11 mouse cellular contexts compared by ENCODE assay signal in genomic region chr7:126758539-126758938, GRCm38 (mm10). TPM values are rescaled to one million over a fixed set of nuclear protein-coding genes. Genes with fewer than 3 reads are reported as not detected.
DNase-seq lines count a peak whose midpoint lies in the region; ATAC-seq and TF ChIP-seq lines count a peak whose summit lies in the region.
"Had no signal": no experiment of that assay in that cellular context is flagged by ENCODE, and none has a peak within 500 bp of the region (broad histone marks: within the 10 kb centered on the region; RNA-seq: fewer than 3 reads in every experiment).

No protein-coding gene starts in this region.

- H3K4me2 ChIP-seq in forebrain, embryonic 14.5 days (ENCODE audit: low read length), result no peak overlapping the region
- no peak overlapping the region for H3K4me2 ChIP-seq in neural tube, embryonic 13.5 days
- no peak overlapping the region for H3K4me2 ChIP-seq in limb, embryonic 12.5 days

- H3K36me3 ChIP-seq in forebrain, embryonic 10.5 days (replicated peaks), result peaks cover 28% of the 10 kb centered on the region
- peaks cover 16% of the 10 kb centered on the region; the same call in 1 of the 2 replicates for H3K36me3 ChIP-seq in forebrain, embryonic 14.5 days (ENCODE audit: control insufficient read depth, insufficient read depth, low read length)
- peaks cover 7% of the 10 kb centered on the region; the same call in 1 of the 2 replicates for H3K36me3 ChIP-seq in neural tube, embryonic 13.5 days
- H3K36me3 ChIP-seq in limb, embryonic 12.5 days, result peaks cover 19% of the 10 kb centered on the region

- H3K4me1 ChIP-seq in forebrain, embryonic 10.5 days, result peaks cover 53% of the 10 kb centered on the region
- H3K4me1 ChIP-seq in forebrain, embryonic 14.5 days (ENCODE audit: control insufficient read depth, insufficient read depth, low read length), result peaks cover 14% of the 10 kb centered on the region
- H3K4me1 ChIP-seq in neural tube, embryonic 13.5 days (replicated peaks), result peaks cover 48% of the 10 kb centered on the region
- peaks cover 18% of the 10 kb centered on the region for H3K4me1 ChIP-seq in limb, embryonic 12.5 days (replicated peaks)

- H3K9ac ChIP-seq in forebrain, embryonic 14.5 days (ENCODE audit: low read length), result no peak overlapping the region
- no peak overlapping the region for H3K9ac ChIP-seq in neural tube, embryonic 13.5 days
- H3K9ac ChIP-seq in limb, embryonic 12.5 days (replicated peaks), result no peak overlapping the region

- no peaks in the 10 kb centered on the region for H3K27me3 ChIP-seq in forebrain, embryonic 10.5 days (ENCODE audit: poor library complexity, severe bottlenecking)
- no peaks in the 10 kb centered on the region for H3K27me3 ChIP-seq in forebrain, embryonic 14.5 days (replicated peaks; ENCODE audit: control insufficient read depth, insufficient read depth, low read length)
- no peaks in the 10 kb centered on the region for H3K27me3 ChIP-seq in neural tube, embryonic 13.5 days
- no peaks in the 10 kb centered on the region for H3K27me3 ChIP-seq in limb, embryonic 12.5 days
- H3K27me3 ChIP-seq: heart, embryonic 15.5 days; limb, embryonic 13.5 days had no signal

- DNase-seq in forebrain, embryonic 10.5 days (ENCODE audit: extremely low spot score, low spot score), result no peak
- DNase-seq in forebrain, embryonic 14.5 days (ENCODE audit: low spot score), result no peak
- DNase-seq in left cerebral cortex, adult 2 months (ENCODE audit: extremely low spot score in 1 of 2, low spot score in 2 of 2), result no peak
- DNase-seq in left cerebral cortex, adult 11 months (ENCODE audit: low spot score), result no peak
- no peak for DNase-seq in neural tube, embryonic 10.5 days (ENCODE audit: extremely low spot score, low spot score)
- no peak for DNase-seq in adrenal gland, postnatal 14 days

- H3K9me3 ChIP-seq in forebrain, embryonic 10.5 days, result no peaks in the 10 kb centered on the region
- no peaks in the 10 kb centered on the region for H3K9me3 ChIP-seq in forebrain, embryonic 14.5 days (replicated peaks; ENCODE audit: control insufficient read depth, low read length)
- H3K9me3 ChIP-seq in neural tube, embryonic 13.5 days, result no peaks in the 10 kb centered on the region
- H3K9me3 ChIP-seq in limb, embryonic 12.5 days, result no peaks in the 10 kb centered on the region
- H3K9me3 ChIP-seq: heart, embryonic 15.5 days; limb, embryonic 13.5 days had no signal

- intact Hi-C loops in left cerebral cortex, adult 2 months (cut with DNase I), result no loop called here

- no peak for TF ChIP-seq CTCF in left cerebral cortex, adult 2 months (IDR thresholded peaks at IDR 0.05)

- no peak overlapping the region for H3K4me3 ChIP-seq in forebrain, embryonic 10.5 days
- no peak overlapping the region for H3K4me3 ChIP-seq in forebrain, embryonic 14.5 days (ENCODE audit: low read depth, low read length)
- H3K4me3 ChIP-seq in left cerebral cortex, adult 2 months, result no peak overlapping the region
- no peak overlapping the region for H3K4me3 ChIP-seq in neural tube, embryonic 13.5 days
- no peak overlapping the region for H3K4me3 ChIP-seq in limb, embryonic 12.5 days (replicated peaks)

- peak overlapping the region; percentile 96 for H3K27ac ChIP-seq in forebrain, embryonic 10.5 days
- H3K27ac ChIP-seq in forebrain, embryonic 14.5 days (ENCODE audit: low read depth, low read length), result no peak overlapping the region
- peak overlapping the region; percentile 80; the same call in 1 of the 2 replicates for H3K27ac ChIP-seq in left cerebral cortex, adult 2 months
- H3K27ac ChIP-seq in neural tube, embryonic 13.5 days (replicated peaks), result peak overlapping the region; percentile 92; the same call in 1 of the 2 replicates
- H3K27ac ChIP-seq in limb, embryonic 12.5 days, result no peak overlapping the region
- H3K27ac ChIP-seq: limb, embryonic 13.5 days had no signal

- no peak for ATAC-seq in forebrain, embryonic 14.5 days
- ATAC-seq in neural tube, embryonic 13.5 days (ENCODE audit: low read depth), result peak; percentile 8; the same call in 1 of the 2 replicates
- 0 out of 2 replicates have a peak, but pooled peaks have one; percentile 11 for ATAC-seq in limb, embryonic 12.5 days (ENCODE audit: insufficient number of reproducible peaks, insufficient read depth, low FRiP score, low TSS enrichment, low read depth)

- WGBS in forebrain, embryonic 10.5 days, result 69% methylated on average over 7 of the region's 7 CpGs
- WGBS in forebrain, embryonic 14.5 days, result 70% methylated on average over 7 of the region's 7 CpGs
- WGBS in neural tube, embryonic 13.5 days, result 55% methylated on average over 7 of the region's 7 CpGs
- WGBS in limb, embryonic 12.5 days, result 59% methylated on average over 7 of the region's 7 CpGs

RNA-seq across cellular contexts. Expression of gene Mapk3, which starts 0.9 kb away (rescaled TPM):
- 54.4 and 55.7 TPM in 2 replicates for polyA plus RNA-seq in forebrain, embryonic 10.5 days (2016; fragmentation: Nextera tagmentation; extraction: Ambion mirVana)
- polyA plus RNA-seq in forebrain, embryonic 14.5 days (2014; fragmentation: Nextera tagmentation; extraction: Ambion mirVana), result 90.8 and 99.7 TPM in 2 replicates
- total RNA-seq in left cerebral cortex, adult 2 months (2021), result 100 to 1,000 TPM; 155 to 166 TPM
- polyA plus RNA-seq in neural tube, embryonic 13.5 days (2015; fragmentation: Nextera tagmentation; extraction: Ambion mirVana), result 97.6 and 108 TPM in 2 replicates
- 36.4 and 38.5 TPM in 2 replicates for polyA plus RNA-seq in limb, embryonic 12.5 days (2016; fragmentation: Nextera tagmentation; extraction: Ambion mirVana)
- total RNA-seq in adrenal gland, postnatal 14 days (2021), result 128 and 136 TPM in 2 replicates

RNA-seq across cellular contexts. Expression of gene Gdpd3, which starts 7.6 kb away (rescaled TPM):
- 0.77 and 0.98 TPM in 2 replicates for polyA plus RNA-seq in forebrain, embryonic 10.5 days (2016; fragmentation: Nextera tagmentation; extraction: Ambion mirVana)
- polyA plus RNA-seq in forebrain, embryonic 14.5 days (2014; fragmentation: Nextera tagmentation; extraction: Ambion mirVana), result 1.2 and 1.3 TPM in 2 replicates
- 1 to 10 TPM; 2.4 to 3.4 TPM for total RNA-seq in left cerebral cortex, adult 2 months (2021)
- polyA plus RNA-seq in neural tube, embryonic 13.5 days (2015; fragmentation: Nextera tagmentation; extraction: Ambion mirVana), result 0.56 and 1.5 TPM in 2 replicates
- 1.3 and 2.4 TPM in 2 replicates for polyA plus RNA-seq in limb, embryonic 12.5 days (2016; fragmentation: Nextera tagmentation; extraction: Ambion mirVana)
- total RNA-seq in adrenal gland, postnatal 14 days (2021), result 3.8 and 5.6 TPM in 2 replicates

RNA-seq across cellular contexts. Expression of gene Ypel3, which starts 18.2 kb away (rescaled TPM):
- 28.9 and 35.0 TPM in 2 replicates for polyA plus RNA-seq in forebrain, embryonic 10.5 days (2016; fragmentation: Nextera tagmentation; extraction: Ambion mirVana)
- polyA plus RNA-seq in forebrain, embryonic 14.5 days (2014; fragmentation: Nextera tagmentation; extraction: Ambion mirVana), result 206 and 230 TPM in 2 replicates
- 100 to 1,000 TPM; 312 to 323 TPM for total RNA-seq in left cerebral cortex, adult 2 months (2021)
- 204 and 215 TPM in 2 replicates for polyA plus RNA-seq in neural tube, embryonic 13.5 days (2015; fragmentation: Nextera tagmentation; extraction: Ambion mirVana)
- polyA plus RNA-seq in limb, embryonic 12.5 days (2016; fragmentation: Nextera tagmentation; extraction: Ambion mirVana), result 104 and 126 TPM in 2 replicates
- total RNA-seq in adrenal gland, postnatal 14 days (2021), result 129 and 173 TPM in 2 replicates

RNA-seq across cellular contexts. Expression of gene Tbx6, which starts 22.7 kb away (rescaled TPM):
- 0.32 and 0.61 TPM in 2 replicates for polyA plus RNA-seq in forebrain, embryonic 10.5 days (2016; fragmentation: Nextera tagmentation; extraction: Ambion mirVana)
- 0.42 and 0.47 TPM in 2 replicates for polyA plus RNA-seq in forebrain, embryonic 14.5 days (2014; fragmentation: Nextera tagmentation; extraction: Ambion mirVana)
- total RNA-seq in left cerebral cortex, adult 2 months (2021), result 1 to 10 TPM; 1.1 to 1.2 TPM
- polyA plus RNA-seq in neural tube, embryonic 13.5 days (2015; fragmentation: Nextera tagmentation; extraction: Ambion mirVana), result 0.25 and 0.66 TPM in 2 replicates
- 0.50 and 0.68 TPM in 2 replicates for polyA plus RNA-seq in limb, embryonic 12.5 days (2016; fragmentation: Nextera tagmentation; extraction: Ambion mirVana)
- 1.2 and 1.5 TPM in 2 replicates for total RNA-seq in adrenal gland, postnatal 14 days (2021)
- polyA plus RNA-seq: lung, embryonic 14.5 days had no signal

RNA-seq across cellular contexts. Expression of gene Ppp4c, which starts 33.8 kb away (rescaled TPM):
- 413 and 423 TPM in 2 replicates for polyA plus RNA-seq in forebrain, embryonic 10.5 days (2016; fragmentation: Nextera tagmentation; extraction: Ambion mirVana)
- polyA plus RNA-seq in forebrain, embryonic 14.5 days (2014; fragmentation: Nextera tagmentation; extraction: Ambion mirVana), result 231 and 256 TPM in 2 replicates
- total RNA-seq in left cerebral cortex, adult 2 months (2021), result 10 to 100 TPM; 50.4 TPM
- 216 and 230 TPM in 2 replicates for polyA plus RNA-seq in neural tube, embryonic 13.5 days (2015; fragmentation: Nextera tagmentation; extraction: Ambion mirVana)
- 378 and 401 TPM in 2 replicates for polyA plus RNA-seq in limb, embryonic 12.5 days (2016; fragmentation: Nextera tagmentation; extraction: Ambion mirVana)
- 94.7 and 109 TPM in 2 replicates for total RNA-seq in adrenal gland, postnatal 14 days (2021)

Comparison
In these comparisons a context has a peak if more than half of its experiments do, and no peak if none do; other contexts are left out.
1. H3K27ac ChIP-seq: peak in forebrain, embryonic 10.5 days (single experiment), left cerebral cortex, adult 2 months (single experiment) and neural tube, embryonic 13.5 days (single experiment); none in forebrain, embryonic 14.5 days (single experiment) and limb, embryonic 12.5 days (single experiment).